Mouse (Mus musculus): ENCODE measurements around the gene Amelx.

Amelx gene

DNA sequence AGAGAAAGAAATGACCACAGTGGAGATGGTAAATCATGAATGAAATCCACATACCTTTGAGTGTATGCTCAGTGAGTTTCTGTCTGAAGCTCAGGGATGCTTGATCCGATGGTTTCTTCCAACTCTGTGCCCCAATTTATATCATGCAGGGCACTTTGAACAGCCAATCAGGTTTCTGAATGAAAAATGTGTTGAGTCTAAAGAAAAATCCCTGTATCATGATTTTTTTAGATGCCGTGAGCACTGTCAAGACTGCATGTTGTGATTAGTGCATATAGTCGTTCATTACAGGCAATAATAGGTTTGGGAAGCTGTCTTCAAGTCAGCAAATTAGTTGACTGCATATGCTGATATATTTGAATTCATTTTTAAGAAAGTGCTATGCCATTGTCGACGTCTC is at the start of gene Amelx:
Gene Amelx (minus strand): TSS at position 101 of the 400 bp plus-strand sequence.
- no peak for DNase-seq (ENCODE audit: low spot score)

DNA sequence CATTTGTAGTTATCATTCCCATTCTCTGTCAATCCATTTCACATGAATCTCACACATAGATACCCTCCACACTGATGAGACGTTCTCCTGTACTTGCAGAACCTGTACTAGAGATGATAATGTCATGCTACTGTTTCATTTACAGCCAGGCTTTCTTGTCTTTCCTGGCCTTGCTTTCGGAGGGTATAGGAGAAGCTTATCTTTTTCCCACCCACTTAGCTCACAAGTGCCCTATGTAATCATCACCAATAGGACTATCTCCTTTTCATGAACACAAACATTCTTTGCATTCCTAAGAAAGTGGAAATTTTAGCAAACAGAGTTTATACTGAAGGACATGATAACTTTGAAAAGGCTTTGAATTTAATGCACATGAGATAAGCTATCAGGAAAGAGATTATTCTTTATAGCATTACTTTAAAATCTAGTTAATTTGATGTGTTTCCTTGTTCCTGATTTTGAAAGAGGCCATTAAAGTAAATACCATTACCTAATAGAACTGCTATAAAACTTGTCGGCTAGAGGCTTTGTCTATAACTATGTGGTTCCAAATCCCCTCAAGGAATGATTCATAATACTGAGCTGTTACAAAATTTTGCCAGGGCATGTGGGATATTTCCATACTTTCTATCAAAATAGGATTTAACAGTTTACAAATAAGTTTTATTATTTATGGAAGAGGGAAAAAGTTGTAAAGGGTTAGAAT is 35.5 kb upstream of the Amelx start:
- no peak for DNase-seq (ENCODE audit: low spot score)

DNA sequence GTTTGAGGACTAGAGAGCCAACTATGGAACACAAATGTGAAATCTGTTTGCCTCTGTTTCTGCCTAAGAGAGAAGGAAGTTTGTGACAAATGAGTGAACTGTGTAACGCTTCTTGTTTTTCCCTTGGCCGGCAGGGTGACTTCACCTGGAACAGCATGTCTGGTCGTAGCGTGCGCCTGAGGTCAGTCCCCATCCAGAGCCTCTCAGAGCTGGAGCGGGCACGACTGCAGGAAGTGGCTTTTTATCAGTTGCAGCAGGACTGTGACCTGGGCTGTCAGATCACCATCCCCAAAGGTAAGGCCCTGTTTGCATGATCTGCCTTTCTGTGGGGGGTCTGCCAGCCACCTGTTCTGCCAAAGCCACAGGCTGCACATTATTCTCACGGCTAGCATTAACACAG is 33.1 kb upstream of the Amelx start:
- DNase-seq (ENCODE audit: low spot score), result no peak

DNA sequence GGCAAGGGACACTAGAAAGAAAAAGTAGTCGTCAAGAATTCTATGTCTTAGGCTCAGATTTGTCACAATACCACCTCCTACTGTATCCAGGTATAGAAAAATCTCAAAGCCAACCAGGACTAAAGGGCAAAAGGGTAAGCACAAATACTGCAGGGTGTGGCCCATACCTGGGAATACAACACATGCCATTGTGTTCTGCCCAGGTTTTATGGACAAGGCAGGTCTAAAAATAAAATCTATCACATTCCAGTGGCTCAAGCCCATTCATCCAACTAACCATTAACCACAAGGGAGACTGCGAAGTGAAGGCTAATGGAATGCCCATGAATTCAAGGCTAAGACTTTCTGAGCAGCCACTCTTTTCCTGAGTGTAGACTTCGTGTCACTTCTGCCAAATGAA is 23.0 kb upstream of the Amelx start:
- no peak for DNase-seq (ENCODE audit: low spot score)

DNA sequence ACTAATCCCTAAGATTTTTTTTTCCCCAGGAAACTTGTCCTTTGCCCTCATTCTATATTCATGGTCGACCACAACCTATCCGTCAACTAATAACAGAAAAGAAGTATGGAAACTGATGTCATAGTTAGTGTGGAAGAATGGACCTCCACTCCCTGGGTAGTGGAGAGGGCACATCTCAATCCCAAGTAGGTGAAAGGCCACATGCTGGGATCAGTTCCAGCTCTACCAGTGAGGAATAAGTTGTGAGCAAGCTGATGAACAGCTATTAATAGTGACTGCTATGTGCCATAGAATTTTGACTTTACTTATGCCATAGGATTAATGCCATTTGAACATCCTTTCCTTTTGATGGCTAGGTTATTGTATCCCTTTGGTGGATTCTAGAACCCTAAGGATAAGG is 8.4 kb downstream of the Amelx start:
- DNase-seq (ENCODE audit: low spot score), result peak; percentile 40

DNA sequence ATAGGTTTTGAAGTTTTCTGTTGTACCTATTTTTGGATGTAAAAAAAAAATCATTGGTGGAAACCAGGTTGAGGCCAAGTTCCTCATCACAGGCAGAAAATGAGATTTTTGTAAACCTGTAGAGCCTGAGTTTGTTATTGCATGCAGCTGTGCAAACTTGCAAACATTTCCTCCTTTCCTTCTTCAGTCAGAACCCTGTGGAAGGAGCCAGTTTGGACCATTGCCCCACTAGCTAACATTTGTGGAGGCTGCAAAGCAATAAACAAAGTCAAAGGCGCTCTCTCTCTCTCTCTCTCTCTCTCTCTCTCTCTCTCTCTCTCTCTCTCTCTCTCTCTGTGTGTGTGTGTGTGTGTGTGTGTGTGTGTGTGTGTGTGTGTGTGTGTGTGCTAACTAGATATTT is 13.2 kb downstream of the Amelx start:
- peak; percentile 65 for DNase-seq (ENCODE audit: low spot score)

DNA sequence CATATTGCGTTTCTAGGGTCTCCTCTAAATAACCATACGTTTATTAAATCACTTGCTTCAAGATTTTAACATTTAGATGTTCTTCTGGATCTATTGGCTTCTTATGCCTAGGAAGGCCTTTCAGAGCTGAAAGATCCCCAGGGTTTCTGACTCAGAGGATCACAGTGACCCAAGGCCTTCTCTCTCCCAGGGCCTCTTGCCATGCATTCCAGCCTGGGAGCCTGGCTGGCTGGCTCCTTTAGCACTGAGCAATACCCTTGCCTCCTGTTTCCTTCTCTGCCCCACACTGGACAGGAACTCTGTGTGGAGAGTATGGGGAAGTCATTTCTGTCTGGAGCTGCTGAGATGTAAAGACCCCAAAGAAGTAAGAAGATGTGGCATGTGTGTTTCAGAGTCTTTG is 16.0 kb downstream of the Amelx start:
- DNase-seq (ENCODE audit: low spot score), result peak; percentile 54

DNA sequence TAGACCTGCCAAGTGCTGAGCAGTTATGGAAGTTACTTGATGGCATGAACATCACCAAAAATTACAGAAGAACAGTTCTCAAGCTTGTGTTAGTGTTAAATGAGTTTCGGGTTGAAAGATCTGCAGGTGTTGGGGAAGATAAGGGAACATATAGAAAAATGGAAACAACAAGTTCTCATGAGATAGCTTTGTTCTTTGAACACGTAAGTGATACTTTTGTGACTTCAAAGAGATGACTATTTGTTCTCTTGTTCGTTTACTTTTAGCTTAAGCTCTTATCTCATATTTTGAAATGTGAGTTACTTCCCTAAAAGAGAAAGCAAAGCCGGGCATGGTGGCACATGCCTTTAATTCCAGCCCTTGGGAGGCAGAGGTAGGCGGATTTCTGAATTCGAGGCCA is 28.6 kb downstream of the Amelx start:
- no peak for DNase-seq (ENCODE audit: low spot score)

DNA sequence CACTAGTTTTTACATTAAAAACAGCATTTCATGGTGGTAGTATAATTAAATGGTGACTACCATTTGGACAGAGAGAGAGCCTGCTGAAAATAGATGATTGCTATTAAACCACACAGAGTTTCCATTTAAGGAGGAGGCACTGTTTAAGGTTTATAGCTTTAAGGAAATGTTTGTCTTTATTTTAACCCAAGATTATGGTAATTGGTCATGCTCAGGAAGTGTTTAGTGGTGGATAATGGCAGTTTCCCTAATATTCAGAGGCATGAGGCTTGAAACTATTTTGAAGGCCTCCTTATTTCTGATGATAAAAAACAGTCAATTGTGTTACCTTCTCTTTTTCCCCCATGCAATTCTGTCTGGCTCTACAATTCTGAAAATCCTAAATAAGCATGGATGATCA is 33.2 kb downstream of the Amelx start:
- no peak for DNase-seq (ENCODE audit: low spot score)

DNA sequence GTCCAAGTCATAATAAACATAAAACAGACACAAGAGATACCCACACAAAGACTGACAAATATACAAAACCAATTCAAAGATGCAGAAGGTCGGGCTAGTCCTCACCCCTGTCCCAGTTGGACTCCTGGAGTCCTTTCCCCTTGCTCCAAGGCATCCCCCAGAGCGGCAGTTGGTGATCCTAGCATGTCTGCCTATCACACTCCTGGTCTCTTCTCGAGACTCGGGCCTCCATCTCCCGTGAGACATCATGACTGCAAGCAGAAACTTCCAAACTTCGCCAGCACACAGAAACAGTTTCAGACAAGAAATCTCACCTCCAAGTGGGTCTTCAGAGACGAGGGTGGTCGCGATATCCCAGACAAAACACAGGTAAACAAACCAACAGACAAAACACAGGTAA is 46.5 kb downstream of the Amelx start:
- DNase-seq (ENCODE audit: low spot score), result no peak

DNA sequence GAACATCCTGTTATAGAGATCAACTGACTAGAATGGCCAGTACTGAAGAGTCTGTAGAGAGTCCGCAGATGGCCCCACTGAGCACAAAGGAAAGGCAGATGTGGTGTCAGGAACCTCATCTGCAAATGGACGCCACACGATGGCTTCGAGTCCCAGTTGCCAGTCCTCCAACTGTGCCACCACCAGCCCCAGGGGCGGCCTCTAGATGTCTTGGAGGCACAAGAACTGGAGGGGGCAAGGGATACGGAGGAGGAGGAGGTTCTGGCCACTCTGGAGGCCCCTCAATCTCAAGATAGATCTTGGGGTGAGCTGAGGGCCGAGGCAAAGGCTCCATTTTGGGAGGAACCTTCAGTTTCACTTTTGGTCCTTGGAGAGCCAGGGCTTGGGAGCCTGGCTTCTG is 47.2 kb downstream of the Amelx start:
- DNase-seq (ENCODE audit: low spot score), result no peak

All from adipocyte (in vitro differentiated cells).